Mouse (Mus musculus) C2C12 (cell line): ENCODE data around the gene Vmn2r84. TPM values are rescaled to one million over a fixed set of nuclear protein-coding genes. Genes with fewer than 3 reads are reported as not detected.
A peak's percentile ranks its signal among the peaks of the same experiment; 100 is the strongest.
"Not testable (repeated sequence)": the region's sequence is repeated elsewhere in the genome, so short reads cannot be mapped to it uniquely, and the experiment has no call there.

Source experiments
- H3K27me3 ChIP-seq: one replicate; pipeline ENCODE4 v1.6.1; 2011; ENCODE audit not compliant: control insufficient read depth, insufficient read depth, insufficient read length
- H3K36me3 ChIP-seq: one replicate; pipeline ENCODE4 v1.6.1; 2011; ENCODE audit not compliant: control insufficient read depth, insufficient read depth
- H3K4me3 ChIP-seq: one replicate; pipeline ENCODE4 v1.5.1; 2011; ENCODE audit warnings: mild to moderate bottlenecking, control low read depth; ENCODE audit not compliant: poor library complexity, insufficient read depth, severe bottlenecking
- H3K79me2 ChIP-seq: one replicate; pipeline ENCODE4 v1.6.1; 2011; ENCODE audit not compliant: control insufficient read depth, insufficient read depth
- H3K79me3 ChIP-seq: one replicate; pipeline ENCODE4 v1.6.1; 2011; ENCODE audit warnings: low read depth, control low read depth
- H3ac ChIP-seq: one replicate; pipeline ENCODE3; 2011; ENCODE audit warnings: low read depth; ENCODE audit not compliant: control insufficient read depth, insufficient read length
- CEBPB ChIP-seq: IDR thresholded peaks from one replicate; pipeline ENCODE4 v1.6.1; 2011; ENCODE audit warnings: low read depth, mild to moderate bottlenecking, control low read depth, moderate library complexity
- CTCF ChIP-seq: IDR thresholded peaks from one replicate; pipeline ENCODE4 v1.5.1; 2011; ENCODE audit not compliant: control insufficient read depth, insufficient read depth, insufficient read length
- FOSL1 ChIP-seq: IDR thresholded peaks from one replicate; pipeline ENCODE4 v1.8.0; 2011; ENCODE audit warnings: mild to moderate bottlenecking, low read length; ENCODE audit not compliant: poor library complexity, insufficient read depth, severe bottlenecking
- MAX ChIP-seq: IDR thresholded peaks from one replicate; pipeline ENCODE4 v1.6.1; 2011; ENCODE audit warnings: mild to moderate bottlenecking, control low read depth
- MYOD1 ChIP-seq: IDR thresholded peaks from one replicate; pipeline ENCODE4 v1.6.1; 2011; ENCODE audit warnings: low read depth; ENCODE audit not compliant: control insufficient read depth, insufficient read length
- MYOG ChIP-seq: IDR thresholded peaks from one replicate; pipeline ENCODE4 v1.6.1; 2011; ENCODE audit not compliant: control insufficient read depth, insufficient read length; ENCODE audit errors: extremely low read depth
- USF1 ChIP-seq: IDR thresholded peaks from one replicate; pipeline ENCODE4 v1.6.1; 2011; ENCODE audit warnings: low read depth, mild to moderate bottlenecking, control low read depth, moderate library complexity
- polyA plus RNA-seq: library from polyadenylated mRNA; unstranded; fragments of >200 nt; fragmentation: generic; extraction: Trizol; gene quantifications from one replicate; pipeline ENCODE4 v1.2.1, GENCODE M21; 2012; ENCODE audit warnings: missing spikeins

Vmn2r84 gene
- polyA plus RNA-seq, 1 experiment: not detected

GRCm38 (mm10) chr10:130363438-130364164 is 30.5 kb downstream of the Vmn2r84 start:
- no peak overlapping the region for H3K4me3 ChIP-seq
- no peaks in the 10 kb centered on the region for H3K79me2 ChIP-seq
- H3K79me3 ChIP-seq: no peaks in the 10 kb centered on the region
- no peaks in the 10 kb centered on the region for H3K36me3 ChIP-seq
- no peak overlapping the region for H3ac ChIP-seq
- no peaks in the 10 kb centered on the region for H3K27me3 ChIP-seq
- no peak for TF ChIP-seq USF1
- no peak for TF ChIP-seq MYOG
- TF ChIP-seq MAX: peak; percentile 83
- TF ChIP-seq CEBPB: no peak

- no peaks in the 10 kb centered on the region for H3K79me3 ChIP-seq
- H3K79me2 ChIP-seq: no peaks in the 10 kb centered on the region
- TF ChIP-seq FOSL1: no peak
- no peak for TF ChIP-seq MYOD1
- TF ChIP-seq CTCF: no peak
- no peak for TF ChIP-seq MYOG
- no peak for TF ChIP-seq CEBPB
- TF ChIP-seq USF1: no peak
- no peak for TF ChIP-seq MAX
- H3ac ChIP-seq: no peak overlapping the region
- H3K36me3 ChIP-seq: no peaks in the 10 kb centered on the region
- no peak overlapping the region for H3K4me3 ChIP-seq
- no peaks in the 10 kb centered on the region for H3K27me3 ChIP-seq
Measured at GRCm38 (mm10) chr10:130344056-130344455, 50.1 kb downstream of the Vmn2r84 start.

- H3K36me3 ChIP-seq, H3ac ChIP-seq, H3K4me3 ChIP-seq, H3K79me2 ChIP-seq, H3K79me3 ChIP-seq, H3K27me3 ChIP-seq: not testable (repeated sequence)
Measured at GRCm38 (mm10) chr10:130340050-130340449, 54.1 kb downstream of the Vmn2r84 start.

- TF ChIP-seq MYOD1: no peak
- no peak for TF ChIP-seq CTCF
- no peak for TF ChIP-seq CEBPB
- no peak for TF ChIP-seq MYOG
- TF ChIP-seq USF1: no peak
- no peak for TF ChIP-seq MAX
- no peak for TF ChIP-seq FOSL1
Measured at GRCm38 (mm10) chr10:130337581-130337980, 56.6 kb downstream of the Vmn2r84 start.

GRCm38 (mm10) chr10:130336385-130336784 is 57.7 kb downstream of the Vmn2r84 start:
- Histone ChIP-seq H3K79me3 (no peaks in the 10 kb centered on the region), H3K36me3 (no peaks in the 10 kb centered on the region), H3K4me3 (no peak overlapping the region), H3K79me2 (no peaks in the 10 kb centered on the region), H3K27me3 (no peaks in the 10 kb centered on the region), H3ac (no peak overlapping the region)
- TF ChIP-seq USF1 (no peak), CEBPB (no peak), CTCF (no peak), MYOD1 (no peak), FOSL1 (no peak), MYOG (no peak), MAX (no peak)

More at GRCm38 (mm10) chr10:130337581-130337980, 56.6 kb downstream of the Vmn2r84 start:
- no peak overlapping the region for H3K4me3 ChIP-seq
- no peaks in the 10 kb centered on the region for H3K79me3 ChIP-seq
- H3ac ChIP-seq: no peak overlapping the region
- H3K36me3 ChIP-seq: no peaks in the 10 kb centered on the region
- H3K27me3 ChIP-seq: no peaks in the 10 kb centered on the region
- no peaks in the 10 kb centered on the region for H3K79me2 ChIP-seq

GRCm38 (mm10) chr10:130330711-130331110 is 63.4 kb downstream of the Vmn2r84 start:
- H3K79me3 ChIP-seq: no peaks in the 10 kb centered on the region
- H3K36me3 ChIP-seq: no peaks in the 10 kb centered on the region
- no peak overlapping the region for H3K4me3 ChIP-seq
- no peaks in the 10 kb centered on the region for H3K27me3 ChIP-seq
- TF ChIP-seq CEBPB (no peak), MYOD1 (no peak), USF1 (no peak), FOSL1 (no peak), MAX (no peak), CTCF (no peak), MYOG (no peak)
- H3K79me2 ChIP-seq: no peaks in the 10 kb centered on the region
- H3ac ChIP-seq: no peak overlapping the region

Other genes starting within 250 kb of the Vmn2r84 start
- gene Olfr825, start 227.6 kb downstream of the Vmn2r84 start, polyA plus RNA-seq: not detected
- gene Olfr826, start 210.1 kb downstream of the Vmn2r84 start, polyA plus RNA-seq: not detected
- gene Olfr827, start 179.9 kb downstream of the Vmn2r84 start, polyA plus RNA-seq: not detected
- not detected for gene Neurod4, start 114.1 kb downstream of the Vmn2r84 start, polyA plus RNA-seq
- not detected for gene Tespa1, start 71.5 kb downstream of the Vmn2r84 start, polyA plus RNA-seq
- gene Vmn2r85, start 35.4 kb upstream of the Vmn2r84 start, polyA plus RNA-seq: not detected
- gene Vmn2r86, start 61.7 kb upstream of the Vmn2r84 start, polyA plus RNA-seq: not detected
- not detected for gene Vmn2r87, start 103.1 kb upstream of the Vmn2r84 start, polyA plus RNA-seq